Mouse (Mus musculus) c-Kit-positive CD71-negative TER-119-negative erythroid progenitor cells, embryonic 14.5 days (primary cell): ENCODE data around the gene Tssc4.
A peak's percentile ranks its signal among the peaks of the same experiment; 100 is the strongest.

Experiments used
- DNase-seq: peaks from one replicate; pipeline ENCODE4 v3.0.0-alpha.2; 2013; ENCODE audit warnings: low read depth

The Tssc4 gene

GRCm38 (mm10) chr7:143068316-143068881 is 650 bp upstream of the Tssc4 start:
- no peak for DNase-seq

- DNase-seq = no peak
Observed at GRCm38 (mm10) chr7:143069751-143070400, 827 bp downstream of the Tssc4 start.

GRCm38 (mm10) chr7:143070506-143071070 is 1.5 kb downstream of the Tssc4 start:
- DNase-seq = no peak

GRCm38 (mm10) chr7:143072605-143073004 is 3.6 kb downstream of the Tssc4 start:
- DNase-seq = no peak

GRCm38 (mm10) chr7:143073086-143073485 is 4.0 kb downstream of the Tssc4 start:
- DNase-seq = no peak

GRCm38 (mm10) chr7:143075394-143075793 is 6.3 kb downstream of the Tssc4 start:
- DNase-seq = no peak

- no peak for DNase-seq
Observed at GRCm38 (mm10) chr7:143077351-143077750, 8.3 kb downstream of the Tssc4 start.

GRCm38 (mm10) chr7:143082024-143082423 is 13.0 kb downstream of the Tssc4 start:
- no peak for DNase-seq

- no peak for DNase-seq
Observed at GRCm38 (mm10) chr7:143083708-143084107, 14.7 kb downstream of the Tssc4 start.

GRCm38 (mm10) chr7:143086366-143086765 is 17.3 kb downstream of the Tssc4 start:
- peak; percentile 74 for DNase-seq

GRCm38 (mm10) chr7:143087070-143087579 is 18.1 kb downstream of the Tssc4 start:
- DNase-seq = no peak

GRCm38 (mm10) chr7:143093847-143094246 is 24.8 kb downstream of the Tssc4 start:
- no peak for DNase-seq

- DNase-seq = peak; percentile 39
Observed at GRCm38 (mm10) chr7:143094592-143095553, 25.8 kb downstream of the Tssc4 start, which contains the start of gene Trpm5. Trpm5 (minus strand) TSS chr7:143094642.

- no peak for DNase-seq
Observed at GRCm38 (mm10) chr7:143095554-143095907, 26.5 kb downstream of the Tssc4 start.

- no peak for DNase-seq
Observed at GRCm38 (mm10) chr7:143100759-143101158, 31.7 kb downstream of the Tssc4 start.

- no peak for DNase-seq
Observed at GRCm38 (mm10) chr7:143105258-143105897, 36.3 kb downstream of the Tssc4 start.

- no peak for DNase-seq
Observed at GRCm38 (mm10) chr7:143106062-143106461, 37.0 kb downstream of the Tssc4 start, which contains the start of gene Kcnq1. Kcnq1 (plus strand) TSS chr7:143106362.

- no peak for DNase-seq
Observed at GRCm38 (mm10) chr7:143106672-143107465, 37.8 kb downstream of the Tssc4 start.

- no peak for DNase-seq
Observed at GRCm38 (mm10) chr7:143108200-143108599, 39.2 kb downstream of the Tssc4 start.

GRCm38 (mm10) chr7:143108996-143109660 is 40.1 kb downstream of the Tssc4 start:
- no peak for DNase-seq
